Mouse (Mus musculus) brain, embryonic 18.5 days (tissue): ENCODE measurements around the gene Mpp4.

Source experiments
- DNase-seq: peaks from one replicate; pipeline ENCODE4 v3.0.0-alpha.2; 2012; ENCODE audit warnings: low read depth, low spot score

The Mpp4 gene

GRCm38 (mm10) chr1:59167654-59168425, 4.7 kb upstream of the Mpp4 start:
- no peak for DNase-seq

GRCm38 (mm10) chr1:59166232-59166905, 3.2 kb upstream of the Mpp4 start:
- DNase-seq: no peak

- no peak for DNase-seq
These were observed 729 bp upstream of the Mpp4 start for GRCm38 (mm10) chr1:59163918-59164317.

- DNase-seq: no peak
These were observed 722 bp downstream of the Mpp4 start for GRCm38 (mm10) chr1:59162309-59163024.

- DNase-seq: no peak
These were observed 1.8 kb downstream of the Mpp4 start for GRCm38 (mm10) chr1:59161396-59161795.

- no peak for DNase-seq
These were observed 2.3 kb downstream of the Mpp4 start for GRCm38 (mm10) chr1:59160871-59161270.

GRCm38 (mm10) chr1:59159136-59159535, 4.1 kb downstream of the Mpp4 start:
- no peak for DNase-seq

GRCm38 (mm10) chr1:59158498-59158897, 4.7 kb downstream of the Mpp4 start:
- DNase-seq: no peak

- DNase-seq: no peak
These were observed 5.3 kb downstream of the Mpp4 start for GRCm38 (mm10) chr1:59157846-59158245.

- no peak for DNase-seq
These were observed 10.8 kb downstream of the Mpp4 start for GRCm38 (mm10) chr1:59152346-59152745.

GRCm38 (mm10) chr1:59150542-59150941, 12.6 kb downstream of the Mpp4 start:
- DNase-seq: no peak

- DNase-seq: no peak
These were observed 18.6 kb downstream of the Mpp4 start for GRCm38 (mm10) chr1:59144543-59144942.

- DNase-seq: no peak
These were observed 20.4 kb downstream of the Mpp4 start for GRCm38 (mm10) chr1:59142809-59143208.

- DNase-seq: no peak
These were observed 28.8 kb downstream of the Mpp4 start for GRCm38 (mm10) chr1:59134419-59134818.

- no peak for DNase-seq
These were observed 34.3 kb downstream of the Mpp4 start for GRCm38 (mm10) chr1:59128879-59129278.

GRCm38 (mm10) chr1:59125558-59125957, 37.6 kb downstream of the Mpp4 start:
- no peak for DNase-seq

GRCm38 (mm10) chr1:59119720-59120457, 43.3 kb downstream of the Mpp4 start, which contains the start of gene Tmem237:
Tmem237 (minus strand) TSS chr1:59120408.
- peak; percentile 89 for DNase-seq

GRCm38 (mm10) chr1:59110524-59110923, 52.7 kb downstream of the Mpp4 start:
- no peak for DNase-seq

GRCm38 (mm10) chr1:59102071-59102470, 61.1 kb downstream of the Mpp4 start:
- no peak for DNase-seq

GRCm38 (mm10) chr1:59101020-59101419, 62.2 kb downstream of the Mpp4 start:
- DNase-seq: no peak

- no peak for DNase-seq
These were observed 68.5 kb downstream of the Mpp4 start, which contains the start of gene C2cd6 for GRCm38 (mm10) chr1:59094705-59095104. C2cd6 (minus strand) TSS chr1:59094900.
